Mouse (Mus musculus) left cerebral cortex, adult 9 months (tissue): ENCODE results near the gene Otub2.

Experiments
- DNase-seq, 2 experiments: peaks; one replicate each; pipeline ENCODE4 v3.0.0; 2022; ENCODE audit warnings: low spot score in 2 of 2

Gene Otub2

GRCm38 (mm10) chr12:103388505-103389347 lies at the start of gene Otub2:
TSS of gene Otub2 (plus strand) at chr12:103388682.
- peak; percentile 96 to 98 for DNase-seq

- no peak for DNase-seq
These were observed 47.3 kb upstream of the Otub2 start for GRCm38 (mm10) chr12:103341212-103341611.

- no peak for DNase-seq
These were observed 45.0 kb upstream of the Otub2 start for GRCm38 (mm10) chr12:103343456-103343855.

- DNase-seq = no peak
These were observed 43.5 kb upstream of the Otub2 start for GRCm38 (mm10) chr12:103344934-103345333.

GRCm38 (mm10) chr12:103346945-103347344 lies 41.5 kb upstream of the Otub2 start:
- peak in 1 of 2 experiments; percentile 62 for DNase-seq

GRCm38 (mm10) chr12:103347406-103347805 lies 41.1 kb upstream of the Otub2 start:
- DNase-seq = no peak

- peak in 1 of 2 experiments; percentile 89 for DNase-seq
These were observed 40.0 kb upstream of the Otub2 start for GRCm38 (mm10) chr12:103348506-103348905.

GRCm38 (mm10) chr12:103352735-103353134 lies 35.7 kb upstream of the Otub2 start:
- DNase-seq = no peak

- DNase-seq = no peak
These were observed 34.9 kb upstream of the Otub2 start for GRCm38 (mm10) chr12:103353538-103353937.

GRCm38 (mm10) chr12:103355746-103356414 lies 32.6 kb upstream of the Otub2 start, which contains the start of gene Asb2:
TSS of gene Asb2 (minus strand) at chr12:103356001.
- no peak for DNase-seq

GRCm38 (mm10) chr12:103356415-103356748 lies 32.1 kb upstream of the Otub2 start:
- DNase-seq = no peak

GRCm38 (mm10) chr12:103358216-103358615 lies 30.3 kb upstream of the Otub2 start:
- DNase-seq = no peak

GRCm38 (mm10) chr12:103358951-103359801 lies 29.3 kb upstream of the Otub2 start:
- no peak for DNase-seq

GRCm38 (mm10) chr12:103360812-103361211 lies 27.7 kb upstream of the Otub2 start:
- no peak for DNase-seq

- no peak for DNase-seq
These were observed 26.8 kb upstream of the Otub2 start for GRCm38 (mm10) chr12:103361539-103362307.

- no peak for DNase-seq
These were observed 26.1 kb upstream of the Otub2 start for GRCm38 (mm10) chr12:103362336-103362735.

GRCm38 (mm10) chr12:103367171-103367570 lies 21.3 kb upstream of the Otub2 start:
- no peak for DNase-seq

GRCm38 (mm10) chr12:103367620-103368325 lies 20.7 kb upstream of the Otub2 start:
- peak in 1 of 2 experiments; percentile 82 for DNase-seq

- no peak for DNase-seq
These were observed 20.2 kb upstream of the Otub2 start for GRCm38 (mm10) chr12:103368326-103368669.

GRCm38 (mm10) chr12:103368777-103369176 lies 19.7 kb upstream of the Otub2 start:
- no peak for DNase-seq

GRCm38 (mm10) chr12:103370861-103371260 lies 17.6 kb upstream of the Otub2 start:
- no peak for DNase-seq
